Mouse (Mus musculus) T-cell, adult 2 months (primary cell): ENCODE measurements around the gene Mbd3l1.

Source experiments
- DNase-seq: peaks from one replicate; pipeline ENCODE4 v3.0.0; 2022; ENCODE audit warnings: low spot score

Mbd3l1 gene

DNA sequence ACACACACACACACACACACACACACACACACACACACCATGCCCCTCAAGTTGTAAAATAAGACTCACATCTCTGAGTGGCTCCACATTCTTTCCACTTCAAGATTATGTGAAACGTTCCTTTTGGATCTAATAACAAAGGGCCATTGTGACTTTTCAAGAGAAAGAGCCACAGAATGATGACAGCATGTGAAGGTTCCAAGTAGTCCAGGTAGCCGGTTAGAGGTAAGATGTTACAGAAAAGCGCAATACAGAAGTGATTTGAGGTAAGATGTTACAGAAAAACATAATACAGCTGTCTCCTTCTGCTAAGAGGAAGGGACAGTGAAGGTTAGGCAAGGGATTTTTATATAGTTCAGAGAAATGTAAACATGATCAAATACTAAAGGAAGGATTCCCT is at the start of gene Mbd3l1, which contains the start of gene Zfp558:
TSS of gene Mbd3l1 (plus strand) at position 192 of the 400 bp plus-strand sequence.
TSS of gene Zfp558 (minus strand) at position 101 of the 400 bp plus-strand sequence.
- DNase-seq, result no peak

DNA sequence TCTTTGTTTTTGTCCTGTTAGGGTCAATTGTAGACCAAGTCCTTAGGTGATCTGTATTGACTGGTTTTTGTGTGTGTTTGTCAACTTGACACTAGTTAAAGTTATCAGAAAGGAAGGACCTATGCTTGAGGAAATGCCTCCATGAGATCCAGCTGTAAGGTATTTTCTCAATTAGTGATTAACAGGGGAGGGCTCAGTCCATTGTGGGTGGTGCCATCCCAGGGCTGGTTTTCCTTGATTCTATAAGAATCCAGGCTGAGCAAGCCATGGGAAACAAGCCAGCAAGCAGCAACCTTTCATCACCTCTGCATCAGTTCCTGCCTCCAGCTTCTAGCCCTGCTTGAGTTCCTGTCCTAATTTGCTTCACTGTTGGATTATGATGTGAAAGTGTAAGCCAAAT is 47.8 kb upstream of the Mbd3l1 start, which contains the start of gene Mbd3l2:
TSS of gene Mbd3l2 (plus strand) at position 301 of the 400 bp plus-strand sequence.
- DNase-seq, result no peak

DNA sequence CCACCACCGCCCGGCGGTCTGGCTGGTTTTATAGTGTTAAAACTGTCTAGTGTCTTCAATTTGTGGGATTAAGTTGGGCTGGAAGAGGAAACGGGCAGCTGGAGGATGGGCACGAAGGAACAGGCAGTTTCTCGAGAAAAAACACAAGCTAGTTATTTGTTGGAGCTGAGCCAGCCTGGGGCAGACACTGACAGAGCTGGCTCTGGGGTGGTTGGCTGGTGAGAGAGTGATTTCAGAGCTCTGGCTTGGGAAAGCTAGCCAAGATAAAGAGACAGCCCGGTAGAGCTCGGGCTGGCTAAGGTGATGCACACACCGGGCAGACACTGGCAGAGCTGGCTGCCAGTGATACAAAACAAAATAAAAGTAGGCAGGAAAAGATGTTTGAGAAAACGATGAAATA is 46.5 kb upstream of the Mbd3l1 start:
- no peak for DNase-seq

DNA sequence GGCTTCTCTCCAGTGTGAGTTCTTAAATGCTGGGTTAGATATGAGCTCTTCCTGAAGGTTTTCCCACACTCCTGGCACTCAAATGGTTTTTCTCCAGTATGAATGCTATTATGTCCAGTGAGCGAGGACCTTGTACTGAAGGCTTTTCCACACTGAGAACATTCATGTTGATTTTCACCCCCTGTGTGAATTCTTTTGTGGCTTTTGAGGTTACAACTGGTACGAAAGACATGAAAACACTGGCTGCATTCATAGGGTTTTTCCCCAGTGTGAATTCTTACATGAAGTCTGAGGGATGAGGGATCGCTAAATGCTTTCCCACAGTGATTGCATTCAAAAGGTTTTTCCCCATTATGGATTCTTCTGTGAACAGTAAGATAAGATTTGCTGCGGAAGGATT is 21.6 kb upstream of the Mbd3l1 start:
- no peak for DNase-seq

DNA sequence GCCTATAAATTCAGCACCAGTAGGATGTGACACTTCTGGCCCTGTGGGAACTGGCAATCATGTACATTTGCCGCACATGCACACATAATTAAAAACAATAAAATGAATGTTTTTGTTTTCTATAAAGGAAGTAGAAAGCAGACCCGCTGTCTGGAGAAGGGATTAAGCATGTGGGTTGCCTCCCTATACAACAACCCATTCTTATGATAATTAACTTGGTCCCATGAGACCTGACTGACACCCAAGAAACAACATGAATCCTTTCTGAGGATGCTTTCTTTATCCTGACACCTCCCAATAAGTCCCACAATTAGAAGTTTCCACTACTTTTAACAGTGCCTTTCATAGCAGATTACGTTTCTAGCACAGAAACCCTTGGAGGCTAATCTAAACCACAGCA is 10.8 kb upstream of the Mbd3l1 start:
- DNase-seq, result no peak

DNA sequence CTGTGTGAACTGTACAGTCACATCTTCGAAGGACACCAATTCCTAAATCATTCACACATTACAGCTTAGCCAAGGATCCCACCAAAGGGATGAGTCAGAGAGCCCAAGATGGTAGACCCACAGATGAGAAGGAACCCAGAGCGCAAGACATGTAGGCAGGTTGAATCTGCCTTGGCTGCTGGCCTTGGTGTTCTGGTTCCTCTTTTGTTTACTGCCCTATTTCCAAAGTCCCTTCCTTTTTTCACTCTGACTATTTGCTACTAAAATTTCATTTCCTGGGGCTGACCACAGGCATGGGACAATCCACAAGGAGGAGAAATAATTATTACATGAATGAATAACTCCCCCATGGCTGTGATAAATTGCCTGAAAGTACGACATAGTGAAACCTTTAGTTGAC is 10.2 kb upstream of the Mbd3l1 start:
- no peak for DNase-seq

DNA sequence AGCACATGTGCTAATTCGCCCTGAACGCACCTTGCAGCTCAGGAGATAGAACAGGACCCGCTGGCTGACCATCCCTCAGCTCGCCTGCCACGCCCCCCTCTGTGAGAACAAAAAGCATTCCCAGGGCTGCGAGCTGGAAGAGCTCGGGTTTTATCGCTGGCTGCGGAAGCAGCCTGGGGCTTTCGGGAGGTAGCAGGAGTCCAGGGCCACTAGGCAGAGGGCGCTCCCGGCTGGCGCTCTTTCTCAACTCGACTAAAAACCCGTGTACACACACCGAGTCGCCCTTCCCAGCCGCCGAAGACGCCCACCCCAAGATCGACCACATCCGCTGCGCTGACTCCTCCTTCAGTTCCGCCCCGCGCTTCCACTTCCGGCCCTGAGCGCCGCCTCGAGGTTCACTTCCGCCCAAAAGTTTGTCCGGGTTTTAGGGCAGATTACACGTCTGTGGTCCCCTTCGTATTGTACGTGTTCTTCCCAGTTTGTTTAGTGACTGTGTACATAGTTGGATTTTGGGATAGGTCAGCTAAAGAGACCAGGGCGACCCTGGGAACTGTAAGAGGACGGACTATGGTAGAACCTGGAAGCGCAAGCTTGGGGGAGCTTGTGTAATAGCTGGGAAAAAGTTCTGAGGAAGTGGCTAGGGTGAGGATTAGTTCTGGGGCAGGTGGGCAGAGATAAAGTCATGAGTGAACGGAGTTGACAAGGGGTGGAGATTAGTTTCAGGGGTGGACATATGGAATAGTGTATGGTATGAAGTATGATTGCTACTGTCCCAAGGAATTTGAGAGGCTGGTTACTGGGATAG is 4.6 kb upstream of the Mbd3l1 start:
- peak; percentile 71 for DNase-seq

DNA sequence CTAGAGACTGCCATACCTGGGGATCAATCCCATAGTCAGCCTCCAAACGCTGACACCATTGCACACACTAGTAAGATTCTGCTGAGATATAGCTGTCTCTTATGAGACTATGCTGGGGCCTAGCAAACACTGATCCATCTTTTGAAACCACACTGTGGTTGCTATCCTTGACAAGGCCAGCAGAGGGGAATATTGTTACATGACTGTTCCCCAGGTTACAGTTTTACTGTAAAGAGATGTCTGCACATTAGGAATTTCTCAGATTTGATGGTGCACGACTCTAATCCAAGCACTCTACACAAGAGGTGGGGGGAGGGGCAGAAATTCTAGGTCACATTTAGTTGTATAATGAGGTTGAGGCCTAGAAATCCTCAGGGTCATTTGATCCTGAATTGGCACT is 29.9 kb downstream of the Mbd3l1 start:
- no peak for DNase-seq
